Mouse (Mus musculus) embryonic fibroblast, embryonic 13.5 days (primary cell): ENCODE data around the gene Rdh19. TPM values are rescaled to one million over a fixed set of nuclear protein-coding genes. Genes with fewer than 3 reads are reported as not detected.
"Not testable (repeated sequence)": the region's sequence is repeated elsewhere in the genome, so short reads cannot be mapped to it uniquely, and the experiment has no call there.

Experiments used
- H3K27ac ChIP-seq: 2 replicates; pipeline ENCODE4 v1.5.1; 2012; ENCODE audit warnings: low read length, control low read depth, inconsistent platforms; ENCODE audit not compliant: insufficient read depth
- H3K4me1 ChIP-seq: 2 replicates; pipeline ENCODE4 v1.6.1; 2011; ENCODE audit warnings: low read length; ENCODE audit not compliant: control insufficient read depth, insufficient read depth
- H3K4me3 ChIP-seq: 2 replicates; pipeline ENCODE4 v1.5.1; 2011; ENCODE audit warnings: mild to moderate bottlenecking, control low read depth, low read length; ENCODE audit not compliant: insufficient read depth
- CTCF ChIP-seq: IDR thresholded peaks from 2 replicates; pipeline ENCODE4 v1.5.1; 2011; ENCODE audit warnings: mild to moderate bottlenecking, control low read depth, low read length, moderate library complexity, borderline replicate concordance; ENCODE audit not compliant: insufficient read depth
- POLR2A ChIP-seq: IDR thresholded peaks from 2 replicates; pipeline ENCODE4 v1.6.1; 2011; ENCODE audit warnings: low read depth, mild to moderate bottlenecking, control low read depth, low read length, moderate library complexity
- polyA plus RNA-seq: library from polyadenylated mRNA; stranded (reverse); fragments of >200 nt; gene quantifications from 2 replicates; pipeline ENCODE4 v1.2.4, GENCODE M21; 2011; ENCODE audit warnings: low read depth; ENCODE audit not compliant: missing spikeins, insufficient read length

Rdh19 gene
- polyA plus RNA-seq, 1 experiment: not detected

DNA sequence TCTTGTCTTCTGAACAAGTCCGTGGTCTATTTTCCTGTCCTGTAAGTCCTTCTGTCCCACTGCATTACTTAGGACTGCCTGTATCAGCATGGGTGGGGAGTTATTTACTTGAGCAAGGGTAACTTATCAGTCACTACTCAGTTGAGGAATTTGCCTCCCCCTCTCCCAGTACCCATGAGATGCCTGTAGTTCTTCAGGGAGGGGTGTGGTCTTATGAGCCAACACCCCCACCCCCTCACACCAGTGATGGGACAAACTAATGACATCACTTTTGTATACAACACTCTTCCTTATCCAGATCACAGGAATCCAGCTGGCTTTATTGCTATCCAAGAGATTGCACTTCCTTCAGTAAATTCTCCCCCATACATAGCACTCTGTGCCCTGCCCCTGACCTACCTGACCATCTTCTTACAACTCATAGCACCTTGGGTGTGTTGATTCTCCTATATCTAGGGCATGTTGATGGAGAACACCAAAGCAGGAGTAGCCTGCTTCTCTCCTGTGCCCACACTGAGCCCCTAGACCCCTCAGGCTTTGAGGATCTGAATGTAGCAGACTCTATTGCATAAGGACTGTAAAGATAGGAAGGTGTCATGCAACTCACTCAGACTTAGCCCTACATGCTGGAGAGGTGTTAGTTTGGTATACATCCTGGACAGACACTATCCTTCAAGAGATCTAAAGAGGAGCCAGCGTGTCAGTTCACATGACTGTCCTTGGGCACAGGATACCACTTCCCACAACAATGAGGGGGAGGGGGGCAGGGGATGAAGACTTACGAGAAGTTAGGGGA lies 28.7 kb downstream of the Rdh19 start:
- TF ChIP-seq CTCF (no peak), POLR2A (no peak)
- Histone ChIP-seq H3K27ac (no peak overlapping the region), H3K4me3 (no peak overlapping the region), H3K4me1 (no peaks in the 10 kb centered on the region)

DNA sequence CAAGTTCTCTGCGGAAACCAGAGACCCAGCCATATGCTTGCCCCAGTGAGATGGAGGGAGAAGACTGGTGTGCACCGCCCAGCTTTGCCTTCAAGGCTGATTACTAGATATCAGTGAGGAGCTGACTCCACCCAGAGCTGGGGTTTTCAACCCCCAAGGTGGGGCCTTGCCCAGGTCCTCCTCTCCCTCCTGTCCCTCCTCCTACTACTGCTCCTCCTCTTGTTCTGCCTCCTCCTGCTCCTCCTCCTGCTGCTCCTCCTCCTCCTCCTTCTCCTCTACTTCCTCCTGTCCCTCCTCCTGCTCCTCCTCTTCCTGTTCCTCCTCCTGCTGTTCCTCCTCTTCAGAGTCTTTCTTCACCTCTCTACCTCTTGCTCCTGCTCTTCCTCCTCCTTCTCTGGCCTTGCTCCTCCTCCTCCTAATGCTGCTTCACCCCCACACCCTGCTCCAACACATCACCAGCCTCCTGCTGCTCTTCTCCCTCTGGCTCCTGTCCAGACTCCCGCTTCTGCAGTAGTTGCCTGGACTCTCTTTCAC lies 29.5 kb downstream of the Rdh19 start:
- TF ChIP-seq POLR2A: no peak
- no peak for TF ChIP-seq CTCF
- H3K4me1 ChIP-seq: no peaks in the 10 kb centered on the region
- H3K27ac ChIP-seq: no peak overlapping the region
- H3K4me3 ChIP-seq: no peak overlapping the region

GRCm38 (mm10) chr10:127881041-127881440 lies 31.3 kb downstream of the Rdh19 start:
- Histone ChIP-seq H3K4me3 (no peak overlapping the region), H3K4me1 (no peaks in the 10 kb centered on the region), H3K27ac (no peak overlapping the region)
- TF ChIP-seq CTCF (no peak), POLR2A (no peak)

DNA sequence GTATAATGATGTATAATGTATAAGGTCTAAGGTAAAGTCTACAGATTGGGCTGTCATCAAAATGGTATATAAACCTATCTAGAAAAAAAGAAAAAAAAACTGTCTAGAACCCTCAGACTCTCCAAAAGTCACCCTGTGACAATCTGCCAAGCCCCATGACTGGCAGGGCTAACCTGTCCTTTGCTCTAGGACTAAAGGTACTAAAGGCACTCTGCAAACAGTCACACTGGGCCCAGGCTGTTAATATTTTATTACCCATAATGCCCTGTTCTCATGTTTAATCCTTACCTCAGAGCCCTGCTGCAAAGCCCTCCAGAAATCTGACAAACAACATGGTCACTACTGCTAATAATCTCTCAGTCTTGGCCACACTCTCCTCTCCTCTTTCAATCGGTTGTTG lies 36.8 kb downstream of the Rdh19 start:
- Histone ChIP-seq H3K27ac (no peak overlapping the region), H3K4me1 (no peaks in the 10 kb centered on the region), H3K4me3 (no peak overlapping the region)
- TF ChIP-seq CTCF: no peak
- TF ChIP-seq POLR2A: no peak

DNA sequence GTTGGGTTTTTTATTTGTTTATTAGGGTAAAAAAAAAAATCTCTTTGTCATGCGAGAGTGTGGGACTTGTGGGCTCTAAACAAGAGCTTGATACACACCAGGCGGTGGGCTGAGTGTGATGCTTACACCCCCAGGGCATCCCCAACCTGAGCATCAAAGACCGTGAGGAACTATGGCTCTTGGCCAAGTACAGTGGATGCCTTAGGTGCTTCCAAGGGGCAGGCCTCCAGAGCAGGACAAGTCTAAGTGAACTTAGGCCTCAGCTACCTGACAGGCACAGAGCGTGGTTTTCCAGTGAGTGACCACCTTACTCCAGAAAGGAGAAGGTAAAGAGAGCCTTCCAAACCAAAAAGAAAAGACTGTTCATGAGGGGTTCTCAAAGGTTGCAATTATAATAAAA lies 37.2 kb downstream of the Rdh19 start:
- no peak overlapping the region for H3K27ac ChIP-seq

GRCm38 (mm10) chr10:127888605-127889004 lies 38.9 kb downstream of the Rdh19 start, which contains the start of gene Rdh7:
Rdh7 (minus strand) TSS chr10:127888817.
- Histone ChIP-seq H3K27ac (no peak within 1 kb of the TSS), H3K4me1 (no peaks in the 10 kb centered on the region), H3K4me3 (no peak within 1 kb of the TSS)
- TF ChIP-seq POLR2A (no peak), CTCF (no peak)

More for the DNA sequence above, 37.2 kb downstream of the Rdh19 start:
- TF ChIP-seq POLR2A (no peak), CTCF (no peak)
- Histone ChIP-seq H3K4me3 (no peak overlapping the region), H3K4me1 (no peaks in the 10 kb centered on the region)

DNA sequence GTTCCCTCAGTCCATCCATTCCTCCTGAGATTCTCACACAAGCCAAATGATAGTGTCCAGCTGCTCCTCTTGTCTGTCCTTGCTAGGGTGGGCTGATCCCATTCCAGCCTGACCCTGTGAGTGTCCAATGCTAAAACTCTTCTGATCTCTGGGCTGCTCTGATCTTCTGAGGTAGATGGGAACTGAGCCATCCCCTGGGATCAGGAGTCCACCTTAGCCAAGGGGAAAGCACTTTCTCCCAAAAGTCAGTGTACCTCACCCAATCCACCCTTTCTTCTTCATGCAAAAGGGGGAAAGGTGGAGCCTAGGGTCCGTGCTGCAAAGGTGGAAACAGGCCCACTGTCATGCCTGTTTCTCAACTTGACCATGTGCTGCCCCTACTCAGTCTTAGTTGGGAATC lies 41.8 kb downstream of the Rdh19 start:
- TF ChIP-seq CTCF (no peak), POLR2A (no peak)
- Histone ChIP-seq H3K27ac (no peak overlapping the region), H3K4me1 (no peaks in the 10 kb centered on the region), H3K4me3 (no peak overlapping the region)

DNA sequence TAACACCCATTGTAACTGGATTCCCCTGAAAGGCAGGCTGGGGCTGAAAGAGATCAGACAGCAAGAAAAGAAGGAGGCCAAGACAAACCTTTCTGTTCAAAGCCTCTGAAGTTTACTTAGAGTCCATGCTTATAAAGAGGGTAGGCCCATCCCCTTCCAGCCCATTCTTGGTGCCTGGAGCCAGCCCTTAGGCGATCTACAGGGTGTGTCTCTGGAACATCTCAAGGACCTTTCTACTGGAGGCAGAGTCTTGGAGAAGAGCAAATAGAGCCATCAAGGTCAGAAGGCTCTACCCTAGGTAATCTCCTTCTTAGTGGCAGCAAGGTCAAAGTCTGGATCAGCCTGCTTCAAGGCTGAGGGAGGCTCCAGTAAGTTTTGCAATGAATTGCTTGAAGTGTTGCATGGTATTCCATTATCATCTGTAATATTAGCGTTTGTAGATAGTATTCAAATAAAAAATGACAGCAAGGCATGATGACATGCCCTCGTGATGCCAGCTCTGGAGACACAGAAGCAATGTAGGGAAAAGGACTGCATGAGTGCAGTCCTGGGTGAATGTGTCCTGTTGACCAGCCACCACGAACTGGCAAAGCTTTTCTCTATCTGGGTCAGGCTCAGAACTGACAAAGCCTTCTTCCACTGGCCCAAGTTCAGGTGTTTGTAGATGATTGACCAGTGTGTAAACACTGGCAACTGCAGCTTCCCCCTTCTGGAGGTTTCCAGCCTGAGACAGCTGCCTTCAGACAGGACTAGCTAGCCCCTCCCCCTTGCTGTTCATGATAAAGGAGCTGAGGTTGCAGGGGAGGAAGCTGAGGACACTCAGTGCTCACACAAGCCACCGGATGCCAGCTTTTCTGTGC lies 43.7 kb downstream of the Rdh19 start:
- not testable (repeated sequence) for H3K4me1 ChIP-seq, H3K4me3 ChIP-seq, H3K27ac ChIP-seq

DNA sequence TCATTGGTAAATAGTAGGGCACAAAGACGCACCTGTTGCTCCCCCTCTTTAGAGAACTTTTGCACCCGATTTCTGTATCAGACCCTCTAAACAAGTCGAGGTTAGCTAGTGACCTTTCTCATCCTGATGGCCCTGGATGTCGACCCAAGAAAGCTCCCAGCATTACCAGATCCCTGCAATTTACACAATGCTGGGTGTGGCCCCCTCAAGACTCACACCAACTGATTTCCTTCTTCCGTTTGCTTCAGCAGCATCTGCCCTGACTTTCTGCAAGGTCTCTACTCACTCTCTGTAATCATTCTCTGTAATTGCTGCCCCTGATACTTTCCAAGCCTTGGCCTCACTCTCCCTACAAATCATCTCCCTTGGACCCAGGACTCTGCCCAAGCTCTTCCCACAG lies 47.0 kb downstream of the Rdh19 start:
- Histone ChIP-seq H3K4me1 (no peaks in the 10 kb centered on the region), H3K27ac (no peak overlapping the region), H3K4me3 (no peak overlapping the region)
- no peak for TF ChIP-seq POLR2A
- TF ChIP-seq CTCF: no peak

GRCm38 (mm10) chr10:127897506-127897905 lies 47.8 kb downstream of the Rdh19 start:
- H3K27ac ChIP-seq: no peak overlapping the region
- TF ChIP-seq CTCF: no peak
- no peak overlapping the region for H3K4me3 ChIP-seq
- H3K4me1 ChIP-seq: no peaks in the 10 kb centered on the region
